Comparison of ENCODE assay signal across 8 mouse cellular contexts in genomic region chr13:46419648-46420047, GRCm38 (mm10). TPM values are rescaled to one million over a fixed set of nuclear protein-coding genes. Genes with fewer than 3 reads are reported as not detected.
DNase-seq lines count a peak whose midpoint lies in the region; ATAC-seq and TF ChIP-seq lines count a peak whose summit lies in the region.

No protein-coding gene starts in this region.

- ATAC-seq in forebrain, embryonic 15.5 days (replicated peaks) = no peak
- ATAC-seq in limb, embryonic 14.5 days (ENCODE audit: low FRiP score, low read depth) = no peak

- TF ChIP-seq POLR2A in limb, embryonic 14.5 days (IDR thresholded peaks at IDR 0.05; ENCODE audit: borderline replicate concordance, extremely low read depth, insufficient read depth, insufficient read length) = no peak

- H3K4me2 ChIP-seq in forebrain, embryonic 15.5 days (replicated peaks) = peak overlapping the region; percentile 99
- H3K4me2 ChIP-seq in limb, embryonic 14.5 days (replicated peaks; ENCODE audit: low read depth, low read length, severe bottlenecking) = peak overlapping the region; percentile 94; the same call in 1 of the 2 replicates

- H3K4me3 ChIP-seq in gastrocnemius, adult 2 months = peak overlapping the region; percentile 83
- 0 out of 2 replicates have a peak overlapping the region, but pooled peaks have one; percentile 20 for H3K4me3 ChIP-seq in E14TG2a.4 (replicated peaks; ENCODE audit: low read length)
- H3K4me3 ChIP-seq in forebrain, embryonic 15.5 days = peak overlapping the region; percentile 74
- H3K4me3 ChIP-seq in limb, embryonic 14.5 days (replicated peaks; ENCODE audit: low read length) = peak overlapping the region; percentile 56

- no peak for TF ChIP-seq CTCF in gastrocnemius, adult 2 months (IDR thresholded peaks at IDR 0.05)
- TF ChIP-seq CTCF in E14TG2a.4 (conservative IDR thresholded peaks at IDR 0.05; ENCODE audit: low read length) = no peak

- 6% methylated on average over 7 of the region's 7 CpGs for WGBS in forebrain, embryonic 15.5 days
- 14% methylated on average over 7 of the region's 7 CpGs for WGBS in limb, embryonic 14.5 days

- peaks cover 16% of the 10 kb centered on the region for H3K4me1 ChIP-seq in E14TG2a.4 (replicated peaks; ENCODE audit: low read depth, low read length)
- peaks cover 11% of the 10 kb centered on the region; the same call in 1 of the 2 replicates for H3K4me1 ChIP-seq in forebrain, embryonic 15.5 days
- H3K4me1 ChIP-seq in limb, embryonic 14.5 days (ENCODE audit: control insufficient read depth, insufficient read depth, low read length) = no peaks in the 10 kb centered on the region

- no peaks in the 10 kb centered on the region for H3K9me3 ChIP-seq in E14TG2a.4 (ENCODE audit: low read length)
- H3K9me3 ChIP-seq in forebrain, embryonic 15.5 days = no peaks in the 10 kb centered on the region
- H3K9me3 ChIP-seq in limb, embryonic 14.5 days (ENCODE audit: control insufficient read depth, low read length) = no peaks in the 10 kb centered on the region

- peaks cover 46% of the 10 kb centered on the region for H3K27me3 ChIP-seq in E14TG2a.4 (ENCODE audit: insufficient read depth, low read length)
- H3K27me3 ChIP-seq in forebrain, embryonic 15.5 days = no peaks in the 10 kb centered on the region
- 0 out of 2 replicates have a peak, but pooled peaks cover 6% of the 10 kb centered on the region for H3K27me3 ChIP-seq in limb, embryonic 14.5 days (ENCODE audit: control insufficient read depth, insufficient read depth, low read length)

- peak overlapping the region; percentile 98 for H3K27ac ChIP-seq in gastrocnemius, adult 2 months
- peak overlapping the region; percentile 74 for H3K27ac ChIP-seq in forebrain, embryonic 15.5 days (replicated peaks)
- H3K27ac ChIP-seq in limb, embryonic 14.5 days (replicated peaks; ENCODE audit: low read depth, low read length) = no peak overlapping the region

- no peak for DNase-seq in gastrocnemius, adult 2 months
- DNase-seq in gastrocnemius, postnatal 4 days (ENCODE audit: low spot score in 2 of 2) = no peak
- no peak for DNase-seq in limb, embryonic 14.5 days (ENCODE audit: low spot score)
- DNase-seq in testis, postnatal 14 days (ENCODE audit: low spot score) = no peak
- DNase-seq in thymus, postnatal 25 days = no peak
- no peak for DNase-seq in ovary, postnatal 36 days (ENCODE audit: low spot score)

- H3K36me3 ChIP-seq in E14TG2a.4 (ENCODE audit: insufficient read depth, low read length) = no peaks in the 10 kb centered on the region
- no peaks in the 10 kb centered on the region for H3K36me3 ChIP-seq in forebrain, embryonic 15.5 days
- no peaks in the 10 kb centered on the region for H3K36me3 ChIP-seq in limb, embryonic 14.5 days (ENCODE audit: control insufficient read depth, insufficient read depth, low read length)

- peak overlapping the region; percentile 76 for H3K9ac ChIP-seq in forebrain, embryonic 15.5 days (replicated peaks)
- H3K9ac ChIP-seq in limb, embryonic 14.5 days (ENCODE audit: low read depth, low read length, severe bottlenecking) = no peak overlapping the region

- intact Hi-C loops in gastrocnemius, adult 2 months (cut with DNase I) = loop anchor here (2.0 to 5.0 kb wide), 3 partner anchors 83 to 248 kb away; partner anchors contain the start of gene Fam8a1

RNA-seq across cellular contexts. Expression of gene Rbm24, which starts 1.4 kb away (rescaled TPM):
- total RNA-seq in gastrocnemius, adult 2 months (2021) = 100 to 1,000 TPM; 163 to 196 TPM
- total RNA-seq in gastrocnemius, postnatal 4 days (2021) = 100 to 1,000 TPM; 182 to 189 TPM
- 9.4 and 9.7 TPM in 2 replicates for polyA plus RNA-seq in forebrain, embryonic 15.5 days (2015; fragmentation: Nextera tagmentation; extraction: Ambion mirVana)
- 27.1 and 37.4 TPM in 2 replicates for polyA plus RNA-seq in limb, embryonic 14.5 days (2012; rRNA removed)
- 11.7 and 12.8 TPM in 2 replicates for polyA plus RNA-seq in limb, embryonic 14.5 days (2014; fragmentation: Nextera tagmentation; extraction: Ambion mirVana)

Comparison
In these comparisons a context has a peak if more than half of its experiments do, and no peak if none do; other contexts are left out.
1. H3K4me3 ChIP-seq: peak in every context shown above with its lines; median percentile 83 in gastrocnemius, adult 2 months; 74 in forebrain, embryonic 15.5 days; 56 in limb, embryonic 14.5 days; 20 in E14TG2a.4.